Mouse (Mus musculus) MEL (cell line): ENCODE measurements at regions not wholly inside any gene's neighbourhood (a gene's known extent, or its start where the extent isn't known, plus 50 kb on each side); places are given as distances from the start of the nearest gene placed in this dataset.

Experiments
- CHD1 ChIP-seq: IDR thresholded peaks from 2 replicates; pipeline ENCODE4 v1.6.1; 2012; ENCODE audit warnings: low read depth, mild to moderate bottlenecking, inconsistent platforms, low read length, improper control_type of control experiment
- CHD2 ChIP-seq: IDR thresholded peaks from 2 replicates; pipeline ENCODE4 v1.6.1; 2011; ENCODE audit warnings: low read length, improper control_type of control experiment
- CTCF ChIP-seq, 3 experiments: IDR thresholded peaks in 2 of 3; conservative IDR thresholded peaks in 1 of 3; 2 replicates each; pipeline ENCODE4 v1.5.1; 2011 to 2012; ENCODE audit warnings: low read length in 3 of 3, low read depth in 2 of 3, mild to moderate bottlenecking in 2 of 3, improper control_type of control experiment in 1 of 3, inconsistent platforms in 1 of 3, mixed read lengths in 1 of 3, moderate library complexity in 1 of 3; ENCODE audit not compliant: control insufficient read depth in 1 of 3, insufficient read depth in 1 of 3, poor library complexity in 1 of 3, severe bottlenecking in 1 of 3
- EP300 ChIP-seq, 2 experiments: IDR thresholded peaks; 2 replicates each; pipeline ENCODE4 v1.6.1; 2011; ENCODE audit warnings: improper control_type of control experiment in 2 of 2, low read length in 2 of 2, low read depth in 1 of 2, mild to moderate bottlenecking in 1 of 2
- POLR2A ChIP-seq, 2 experiments: IDR thresholded peaks; 2 replicates each; pipeline ENCODE4 v1.6.1; 2011 to 2012; ENCODE audit warnings: low read length in 2 of 2, mild to moderate bottlenecking in 2 of 2, control low read depth in 1 of 2, improper control_type of control experiment in 1 of 2, low read depth in 1 of 2, moderate library complexity in 1 of 2; ENCODE audit not compliant: control insufficient read depth in 1 of 2, insufficient read depth in 1 of 2, poor library complexity in 1 of 2

DNA sequence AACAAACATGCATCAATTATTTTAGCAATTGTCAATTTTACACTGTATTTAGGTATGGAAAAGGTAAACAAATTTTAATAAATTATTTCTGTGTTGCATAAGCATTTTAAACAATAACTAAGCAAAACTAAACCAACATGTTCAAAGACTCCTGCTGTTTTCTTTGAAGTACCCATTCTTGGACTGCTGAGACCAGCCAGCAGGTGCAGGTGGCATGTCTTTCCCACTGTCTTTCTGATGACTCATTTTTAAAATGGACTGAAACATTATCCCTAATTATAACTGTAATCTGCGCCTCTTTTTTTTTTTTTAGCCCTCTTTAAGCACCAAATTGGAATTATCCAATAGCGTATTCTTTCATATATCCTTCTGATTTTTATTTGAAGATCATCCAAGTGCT lies 286.0 kb upstream of the Isl1 start:
- TF ChIP-seq CHD1 (no peak), EP300 (IDR thresholded peaks at IDR 0.05; ENCODE audit: low read depth in 1 of 2, low read length in 2 of 2) (no peak), POLR2A (IDR thresholded peaks at IDR 0.05; ENCODE audit: control insufficient read depth in 1 of 2, insufficient read depth in 1 of 2, low read depth in 1 of 2, low read length in 2 of 2, poor library complexity in 1 of 2) (no peak), CHD2 (no peak), CTCF (IDR thresholded peaks at IDR 0.05 in 2 of 3, conservative IDR thresholded peaks at IDR 0.05 in 1 of 3; ENCODE audit: control insufficient read depth in 1 of 3, insufficient read depth in 1 of 3, low read depth in 2 of 3, low read length in 3 of 3, poor library complexity in 1 of 3, severe bottlenecking in 1 of 3) (no peak)
